Mouse (Mus musculus) neural tube, embryonic 10.5 days (tissue): Measurements from ENCODE around the gene Ppard.

Experiments used
- DNase-seq: peaks from one replicate; pipeline ENCODE4 v3.0.0-alpha.2; 2017; ENCODE audit warnings: low spot score; ENCODE audit errors: extremely low spot score

The Ppard gene

GRCm38 (mm10) chr17:28254804-28255203, 22.3 kb downstream of the Ppard start:
- no peak for DNase-seq

- no peak for DNase-seq
Measured at GRCm38 (mm10) chr17:28255651-28256050, 23.2 kb downstream of the Ppard start.

DNA sequence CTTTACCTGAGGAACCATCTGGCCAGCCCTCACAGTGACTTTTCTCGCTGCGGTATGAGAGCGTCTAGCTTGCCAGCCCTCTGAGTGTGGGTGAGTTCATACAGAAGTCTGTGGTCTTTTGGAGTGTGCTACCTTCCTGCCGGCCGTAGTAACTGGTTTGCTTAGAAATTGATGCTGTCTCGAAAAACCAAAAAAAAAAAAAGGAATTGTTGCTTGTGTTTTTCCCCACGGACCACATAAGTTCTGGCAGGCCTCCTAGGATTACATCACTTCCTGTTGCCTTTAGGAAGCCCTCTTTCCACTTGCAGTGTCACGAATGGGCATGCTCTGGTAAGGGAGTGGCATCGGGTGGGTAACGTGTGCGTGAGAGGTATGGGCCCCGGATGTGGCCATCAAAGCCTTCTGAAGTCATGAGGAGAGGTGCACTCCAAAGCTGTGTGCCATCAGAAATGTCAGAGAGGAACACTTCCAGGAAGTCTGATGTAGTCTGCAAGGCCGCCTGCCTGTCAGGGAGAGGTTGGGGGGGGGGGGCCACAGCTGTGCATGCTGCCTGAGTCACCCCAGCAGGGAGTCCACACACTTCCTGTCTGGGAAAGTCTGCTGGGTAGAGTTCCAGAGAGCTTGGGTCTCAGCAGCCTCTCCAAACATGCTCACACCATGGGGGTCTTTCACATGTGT, 24.3 kb downstream of the Ppard start:
- DNase-seq = peak; percentile 51

DNA sequence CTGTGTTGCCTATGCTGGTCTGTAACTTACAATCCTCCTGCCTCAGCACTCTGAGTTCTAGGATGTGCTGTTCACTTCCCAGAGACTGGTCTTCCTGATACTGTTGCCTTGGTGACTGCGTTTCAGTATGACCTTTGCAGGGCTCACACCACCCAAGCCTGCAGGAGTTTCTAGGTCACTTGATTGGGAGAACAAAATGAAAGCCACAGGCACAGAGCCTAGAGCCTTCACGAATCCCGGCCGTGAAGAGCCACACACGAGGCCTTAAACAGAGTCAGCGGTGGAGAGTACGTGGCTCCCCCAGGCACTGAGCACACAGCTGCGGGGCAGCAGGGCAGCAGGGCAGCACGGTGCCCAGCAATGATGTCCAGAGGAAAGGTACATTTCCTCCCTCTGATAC, 25.8 kb downstream of the Ppard start:
- DNase-seq = no peak

DNA sequence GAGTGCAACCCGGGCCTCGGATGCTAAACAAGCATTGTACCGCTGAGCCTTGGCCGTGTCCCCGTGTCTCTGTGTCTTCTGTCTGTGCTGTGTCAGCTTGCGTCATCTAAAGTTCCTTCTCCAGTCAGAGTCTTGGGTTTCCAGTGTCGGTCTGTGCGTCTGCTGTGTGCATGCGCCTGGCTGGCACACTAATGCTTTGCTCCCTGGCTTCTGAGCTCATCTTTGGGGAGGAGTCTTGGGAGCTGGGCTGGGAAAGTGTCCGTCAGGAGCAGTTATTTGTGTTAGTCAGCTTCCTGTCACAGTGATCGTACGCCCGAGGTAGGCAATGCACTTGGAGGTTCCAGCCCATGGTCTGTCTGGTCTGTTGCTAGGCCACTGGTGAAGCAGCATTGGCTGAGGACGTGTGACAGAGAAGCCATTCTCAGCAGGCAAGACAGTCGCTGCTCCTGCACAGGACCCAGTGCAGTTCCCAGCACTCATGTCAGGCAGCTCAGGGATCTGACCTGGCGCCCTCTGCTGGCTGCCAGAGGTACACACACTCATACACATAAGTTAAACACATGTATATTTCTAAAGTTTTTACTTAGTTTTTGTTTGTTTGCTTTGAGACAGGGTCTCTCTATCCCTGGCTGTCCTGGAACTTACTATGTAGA, 27.5 kb downstream of the Ppard start:
- DNase-seq = no peak

GRCm38 (mm10) chr17:28260543-28260909, 28.0 kb downstream of the Ppard start:
- DNase-seq = no peak

- DNase-seq = no peak
Measured at GRCm38 (mm10) chr17:28261795-28262194, 29.3 kb downstream of the Ppard start.

DNA sequence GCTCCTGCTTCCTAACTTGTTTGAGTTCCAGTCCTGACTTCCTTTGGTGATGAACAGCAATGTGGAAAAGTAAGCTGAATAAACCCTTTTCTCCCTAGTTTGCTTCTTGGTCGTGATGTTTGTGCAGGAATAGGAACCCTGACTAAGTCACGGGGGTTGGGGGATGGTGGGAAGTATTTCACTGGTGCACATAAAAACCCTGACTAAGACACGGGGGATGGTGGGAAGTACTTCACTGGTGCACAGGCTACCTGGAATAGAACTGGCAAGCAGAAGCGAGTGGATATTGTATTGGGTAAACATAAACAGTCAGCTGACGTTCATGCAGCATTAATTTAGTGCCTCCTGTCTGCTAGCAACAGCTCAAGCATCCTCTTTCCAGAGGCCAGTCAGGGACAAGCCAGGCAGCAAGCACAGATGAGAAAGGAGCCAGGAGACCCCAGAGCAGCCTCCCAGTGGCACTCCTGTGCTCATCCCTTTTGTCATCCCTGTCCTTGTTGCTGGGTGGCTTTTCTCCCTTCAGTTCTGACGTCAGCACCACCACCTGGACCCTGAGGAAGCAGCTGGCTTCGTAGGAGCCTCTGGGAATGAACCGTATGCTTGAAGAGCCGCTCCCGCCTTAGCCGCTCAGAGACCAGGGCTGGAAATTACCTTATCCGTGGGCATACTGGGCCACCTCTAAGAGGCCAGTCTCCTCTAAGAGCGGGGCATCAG, 30.8 kb downstream of the Ppard start:
- DNase-seq = no peak

GRCm38 (mm10) chr17:28267251-28267650, 34.8 kb downstream of the Ppard start:
- no peak for DNase-seq

GRCm38 (mm10) chr17:28270165-28270564, 37.7 kb downstream of the Ppard start:
- no peak for DNase-seq

- DNase-seq = no peak
Measured at GRCm38 (mm10) chr17:28271537-28272266, 39.2 kb downstream of the Ppard start.

- no peak for DNase-seq
Measured at GRCm38 (mm10) chr17:28272281-28272680, 39.8 kb downstream of the Ppard start.

- DNase-seq = no peak
Measured at GRCm38 (mm10) chr17:28272837-28273236, 40.3 kb downstream of the Ppard start.

GRCm38 (mm10) chr17:28274739-28275138, 42.2 kb downstream of the Ppard start:
- no peak for DNase-seq

GRCm38 (mm10) chr17:28277226-28277625, 44.7 kb downstream of the Ppard start:
- no peak for DNase-seq

GRCm38 (mm10) chr17:28277721-28278120, 45.2 kb downstream of the Ppard start:
- no peak for DNase-seq

DNA sequence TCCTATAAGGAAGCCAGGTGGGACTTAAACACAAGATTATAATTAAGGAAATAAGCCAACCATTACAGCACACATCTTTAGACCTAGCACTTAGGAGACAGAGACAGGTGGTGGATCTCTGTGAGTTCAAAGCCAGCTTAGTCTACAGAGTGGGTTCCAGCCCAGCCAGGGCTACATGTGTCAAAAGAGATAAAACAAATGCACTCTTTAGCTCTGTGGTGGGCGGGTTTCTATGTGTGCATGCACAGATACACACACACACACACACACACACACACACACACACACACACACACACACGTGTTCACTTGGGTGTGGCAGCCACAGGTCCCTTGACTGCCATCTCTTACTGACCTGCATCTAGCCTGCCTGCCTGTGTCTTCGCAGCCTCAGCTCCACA, 45.7 kb downstream of the Ppard start:
- no peak for DNase-seq

DNA sequence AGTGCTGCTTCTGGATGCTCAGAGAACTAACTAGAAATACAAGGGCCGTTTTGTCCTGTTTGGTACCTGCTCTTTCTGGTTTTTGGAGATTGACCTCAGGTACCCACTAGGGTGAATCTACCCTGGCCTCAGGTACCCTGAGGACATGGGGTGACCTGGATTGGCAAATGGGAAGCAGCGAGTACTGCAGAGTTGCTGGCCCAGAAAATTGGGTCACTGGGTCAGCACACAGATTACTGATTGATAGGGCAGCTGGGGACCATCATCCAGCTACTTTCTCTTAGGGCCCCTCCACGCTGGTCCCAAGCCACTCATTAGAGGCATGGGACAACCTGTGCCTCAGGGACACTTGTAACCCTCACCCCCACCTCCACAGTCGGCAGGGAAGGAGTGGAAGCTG, 46.7 kb downstream of the Ppard start:
- no peak for DNase-seq

GRCm38 (mm10) chr17:28279780-28280422, 47.4 kb downstream of the Ppard start:
- DNase-seq = no peak

- DNase-seq = no peak
Measured at GRCm38 (mm10) chr17:28280423-28280800, 47.9 kb downstream of the Ppard start.

DNA sequence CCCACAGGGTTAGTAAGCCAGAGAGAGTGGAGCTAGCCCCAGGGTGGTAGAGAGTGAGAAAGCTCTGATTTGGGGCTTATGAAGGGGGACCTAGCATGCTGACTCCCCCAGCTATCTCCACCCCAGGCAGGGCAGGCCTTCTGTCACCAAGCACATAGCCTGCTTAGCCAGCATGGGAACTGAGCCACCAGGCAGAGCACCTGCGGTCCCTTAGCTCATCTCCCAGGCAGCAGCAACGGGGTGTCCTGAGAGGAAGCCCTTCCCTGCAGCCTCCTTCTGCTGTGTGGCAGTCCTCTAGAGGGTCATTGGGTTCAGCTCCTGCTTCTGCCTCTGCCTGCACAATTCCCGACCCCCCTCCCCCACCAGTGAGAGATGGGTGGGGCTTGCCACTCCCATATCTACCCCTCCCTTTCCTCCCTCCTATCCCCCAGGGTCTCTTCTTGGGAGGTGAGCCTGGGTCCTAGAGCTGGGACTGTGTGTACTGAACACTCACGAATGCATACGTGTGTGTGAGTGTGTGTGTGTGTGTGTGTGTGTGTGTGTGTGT, 48.4 kb downstream of the Ppard start:
- DNase-seq = no peak
